Mouse (Mus musculus) neural tube, embryonic 14.5 days (tissue): ENCODE measurements around the gene Dusp7. TPM values are rescaled to one million over a fixed set of nuclear protein-coding genes. Genes with fewer than 3 reads are reported as not detected.

Source experiments
- ATAC-seq: fragments of 200-750 bp; cut with Nextera tagmentation; 2 replicates; pipeline ENCODE4 v1.8.0; 2017; ENCODE audit warnings: low read depth, mild to moderate bottlenecking, moderate TSS enrichment, moderate library complexity
- H3K27ac ChIP-seq: fragments of 300-500 bp; sonication (generic); 2 replicates; pipeline ENCODE4 v1.5.1; 2014; ENCODE audit warnings: low read depth, mild to moderate bottlenecking, control low read depth, low read length, moderate library complexity, mixed read lengths
- H3K27me3 ChIP-seq: fragments of 300-500 bp; sonication (generic); 2 replicates; pipeline ENCODE4 v1.6.1; 2014; ENCODE audit warnings: low read length; ENCODE audit not compliant: control insufficient read depth, insufficient read depth
- H3K36me3 ChIP-seq: fragments of 300-500 bp; sonication (generic); 2 replicates; pipeline ENCODE4 v1.6.1; 2014; ENCODE audit warnings: low read length, mixed read lengths; ENCODE audit not compliant: control insufficient read depth, insufficient read depth
- H3K4me1 ChIP-seq: fragments of 300-500 bp; sonication (generic); 2 replicates; pipeline ENCODE4 v1.6.1; 2014; ENCODE audit warnings: low read length; ENCODE audit not compliant: control insufficient read depth, insufficient read depth
- H3K4me2 ChIP-seq: fragments of 300-500 bp; sonication (generic); 2 replicates; pipeline ENCODE4 v1.6.1; 2014; ENCODE audit warnings: mild to moderate bottlenecking, low read depth, low read length, control low read depth
- H3K4me3 ChIP-seq: fragments of 300-500 bp; sonication (generic); 2 replicates; pipeline ENCODE4 v1.5.1; 2014; ENCODE audit warnings: low read depth, low read length, control low read depth, mixed read lengths
- H3K9ac ChIP-seq: fragments of 300-500 bp; sonication (generic); replicated peaks from 2 replicates; pipeline ENCODE4 v1.6.1; 2014; ENCODE audit warnings: low read depth, mild to moderate bottlenecking, control low read depth, low read length, mixed read lengths
- H3K9me3 ChIP-seq: fragments of 300-500 bp; sonication (generic); 2 replicates; pipeline ENCODE4 v1.6.1; 2016; ENCODE audit warnings: low read length; ENCODE audit not compliant: control insufficient read depth
- WGBS: fragments of 180-500 bp; shearing (Covaris S2); extraction: QIAGEN DNeasy Blood & Tissue Kit; methylation state at CpG from one replicate; pipeline ENCODE4 v1.1.7; 2014; 5-methylcytosine and 5-hydroxymethylcytosine counted together
- polyA plus RNA-seq: library from polyadenylated mRNA; unstranded; fragments of >200 nt; fragmentation: Nextera tagmentation; extraction: Ambion mirVana; gene quantifications from 2 replicates; pipeline ENCODE4 v1.2.1, GENCODE M21; 2014

Gene Dusp7
- polyA plus RNA-seq, 1 experiment from 2014 or later = 19.3 TPM

- Histone ChIP-seq H3K4me2 (no peak overlapping the region), H3K9ac (no peak overlapping the region), H3K27ac (no peak overlapping the region), H3K9me3 (no peaks in the 10 kb centered on the region), H3K36me3 (no peaks in the 10 kb centered on the region), H3K4me3 (no peak overlapping the region), H3K4me1 (no peaks in the 10 kb centered on the region), H3K27me3 (no peaks in the 10 kb centered on the region)
- 69% methylated on average over 2 of the region's 2 CpGs for WGBS
- peak; percentile 49; the same call in 1 of the 2 replicates for ATAC-seq
Measured at GRCm38 (mm10) chr9:106349075-106349474, 19.4 kb upstream of the Dusp7 start.

- no peak overlapping the region for H3K9ac ChIP-seq
- no peaks in the 10 kb centered on the region for H3K36me3 ChIP-seq
- no peak overlapping the region for H3K4me3 ChIP-seq
- H3K4me1 ChIP-seq = no peaks in the 10 kb centered on the region
- ATAC-seq = no peak
- no peaks in the 10 kb centered on the region for H3K27me3 ChIP-seq
- no peak overlapping the region for H3K4me2 ChIP-seq
- 64% methylated on average over 6 of the region's 6 CpGs for WGBS
- no peak overlapping the region for H3K27ac ChIP-seq
- no peaks in the 10 kb centered on the region for H3K9me3 ChIP-seq
Measured at GRCm38 (mm10) chr9:106351178-106351577, 17.3 kb upstream of the Dusp7 start.

GRCm38 (mm10) chr9:106353779-106354178 lies 14.7 kb upstream of the Dusp7 start:
- Histone ChIP-seq H3K4me1 (no peaks in the 10 kb centered on the region), H3K9me3 (no peaks in the 10 kb centered on the region), H3K9ac (no peak overlapping the region), H3K4me2 (no peak overlapping the region), H3K27ac (no peak overlapping the region), H3K36me3 (no peaks in the 10 kb centered on the region), H3K4me3 (no peak overlapping the region), H3K27me3 (no peaks in the 10 kb centered on the region)
- ATAC-seq = no peak
- WGBS = 76% methylated on average over 6 of the region's 6 CpGs

GRCm38 (mm10) chr9:106354810-106355209 lies 13.6 kb upstream of the Dusp7 start:
- Histone ChIP-seq H3K4me1 (no peaks in the 10 kb centered on the region), H3K9ac (no peak overlapping the region), H3K4me2 (no peak overlapping the region), H3K27ac (no peak overlapping the region), H3K4me3 (no peak overlapping the region), H3K9me3 (no peaks in the 10 kb centered on the region), H3K27me3 (no peaks in the 10 kb centered on the region), H3K36me3 (no peaks in the 10 kb centered on the region)
- WGBS = 88% methylated on average over 6 of the region's 6 CpGs
- ATAC-seq = no peak

GRCm38 (mm10) chr9:106355217-106355974 lies 13.0 kb upstream of the Dusp7 start:
- no peaks in the 10 kb centered on the region for H3K9me3 ChIP-seq
- H3K4me2 ChIP-seq = no peak overlapping the region
- WGBS = 69% methylated on average over 10 of the region's 10 CpGs
- no peak overlapping the region for H3K27ac ChIP-seq
- ATAC-seq = no peak
- no peaks in the 10 kb centered on the region for H3K4me1 ChIP-seq
- H3K36me3 ChIP-seq = no peaks in the 10 kb centered on the region
- H3K9ac ChIP-seq = no peak overlapping the region
- no peaks in the 10 kb centered on the region for H3K27me3 ChIP-seq
- no peak overlapping the region for H3K4me3 ChIP-seq

- 0 out of 2 replicates have a peak, but pooled peaks have one; percentile 28 for ATAC-seq
- H3K27me3 ChIP-seq = no peaks in the 10 kb centered on the region
Measured at GRCm38 (mm10) chr9:106355975-106356286, 12.5 kb upstream of the Dusp7 start.

GRCm38 (mm10) chr9:106356323-106356844 lies 12.0 kb upstream of the Dusp7 start:
- Histone ChIP-seq H3K9ac (no peak overlapping the region), H3K9me3 (no peaks in the 10 kb centered on the region), H3K4me3 (no peak overlapping the region), H3K36me3 (no peaks in the 10 kb centered on the region), H3K4me1 (no peaks in the 10 kb centered on the region), H3K27ac (no peak overlapping the region), H3K27me3 (no peaks in the 10 kb centered on the region), H3K4me2 (no peak overlapping the region)
- 0 out of 2 replicates have a peak, but pooled peaks have one; percentile 28 for ATAC-seq
- WGBS = 74% methylated on average over 10 of the region's 10 CpGs

More at GRCm38 (mm10) chr9:106355975-106356286, 12.5 kb upstream of the Dusp7 start:
- Histone ChIP-seq H3K4me3 (no peak overlapping the region), H3K36me3 (no peaks in the 10 kb centered on the region), H3K27ac (no peak overlapping the region), H3K9me3 (no peaks in the 10 kb centered on the region), H3K4me2 (no peak overlapping the region), H3K9ac (no peak overlapping the region), H3K4me1 (no peaks in the 10 kb centered on the region)

GRCm38 (mm10) chr9:106357167-106357566 lies 11.3 kb upstream of the Dusp7 start:
- Histone ChIP-seq H3K4me3 (no peak overlapping the region), H3K4me1 (no peaks in the 10 kb centered on the region), H3K27ac (no peak overlapping the region), H3K9me3 (no peaks in the 10 kb centered on the region), H3K4me2 (no peak overlapping the region), H3K36me3 (no peaks in the 10 kb centered on the region), H3K9ac (no peak overlapping the region), H3K27me3 (no peaks in the 10 kb centered on the region)
- 88% methylated on average over 3 of the region's 3 CpGs for WGBS
- ATAC-seq = no peak

- no peak overlapping the region for H3K27ac ChIP-seq
- no peak overlapping the region for H3K4me2 ChIP-seq
- H3K36me3 ChIP-seq = no peaks in the 10 kb centered on the region
- no peaks in the 10 kb centered on the region for H3K4me1 ChIP-seq
- no peak for ATAC-seq
- H3K9me3 ChIP-seq = no peaks in the 10 kb centered on the region
- no peak overlapping the region for H3K4me3 ChIP-seq
- H3K9ac ChIP-seq = no peak overlapping the region
- H3K27me3 ChIP-seq = no peaks in the 10 kb centered on the region
- WGBS = 45% methylated on average over 6 of the region's 6 CpGs
Measured at GRCm38 (mm10) chr9:106359297-106359696, 9.1 kb upstream of the Dusp7 start.
